ENCODE assay signal across 8 mouse cellular contexts in genomic region chr11:102572866-102573663, GRCm38 (mm10). TPM values are rescaled to one million over a fixed set of nuclear protein-coding genes. Genes with fewer than 3 reads are reported as not detected.
A peak's percentile ranks its signal among the peaks of the same experiment; 100 is the strongest.
DNase-seq lines count a peak whose midpoint lies in the region; ATAC-seq lines count a peak whose summit lies in the region.

No protein-coding gene starts in this region.

- peak; percentile 86 for DNase-seq in MN1 (ENCODE audit: low spot score)
- DNase-seq in cerebellum, adult 8-10 months: peak; percentile 80
- peak; percentile 94 for DNase-seq in forelimb bud, embryonic 11.5 days (ENCODE audit: low read depth, low spot score)
- peak; percentile 92 for DNase-seq in layer of hippocampus, postnatal 10 days (ENCODE audit: low spot score in 2 of 2)
- peak; percentile 90 for DNase-seq in lung, postnatal 10 days
- peak; percentile 85 for DNase-seq in ovary, postnatal 14 days (ENCODE audit: low spot score)
- DNase-seq in thymus, postnatal 14 days: peak; percentile 81

- ATAC-seq in hematopoietic stem cell, adult 5-6 weeks (replicated peaks in 1 of 2; ENCODE audit: insufficient read depth in 1 of 2, low FRiP score in 2 of 2, low TSS enrichment in 1 of 2, low read depth in 1 of 2, poor library complexity in 2 of 2, severe bottlenecking in 2 of 2): peak; percentile 73 to 87; a peak in 3 of 4 replicates

RNA-seq across cellular contexts. Expression of gene Gm11627, which starts 6.2 kb away (rescaled TPM):
- total RNA-seq in hematopoietic stem cell, adult 5-6 weeks (2017): not detected in 2 replicates
- total RNA-seq in layer of hippocampus, postnatal 10 days (2021): 1 to 10 TPM; 6.0 to 7.1 TPM

RNA-seq across cellular contexts. Expression of gene Gpatch8, which starts 16.9 kb away (rescaled TPM):
- total RNA-seq in hematopoietic stem cell, adult 5-6 weeks (2017): 30.8 and 38.6 TPM in 2 replicates
- 10 to 100 TPM; 47.0 to 51.1 TPM for total RNA-seq in layer of hippocampus, postnatal 10 days (2021)

RNA-seq across cellular contexts. Expression of gene Fzd2, which starts 31.1 kb away (rescaled TPM):
- 0.19 TPM in 1 of 2 replicates, not detected in the other for total RNA-seq in hematopoietic stem cell, adult 5-6 weeks (2017)
- 10 to 100 TPM in 1 of 2 experiments, 1 to 10 TPM in 1; 9.3 to 10.2 TPM for total RNA-seq in layer of hippocampus, postnatal 10 days (2021)

Comparison
In these comparisons a context has a peak if more than half of its experiments do, and no peak if none do; other contexts are left out.
1. Peak in every context shown above with its lines: DNase-seq and ATAC-seq.